Mouse (Mus musculus): Measurements from ENCODE around the gene Bckdhb. TPM values are rescaled to one million over a fixed set of nuclear protein-coding genes. Genes with fewer than 3 reads are reported as not detected.

Bckdhb gene
- total RNA-seq, 2 experiments from 2014 or later = 37.8 to 40.6 TPM

GRCm38 (mm10) chr9:84063617-84064016 lies 138.7 kb downstream of the Bckdhb start:
- no peak overlapping the region for H3K27ac ChIP-seq
- DNase-seq (ENCODE audit: low spot score in 2 of 2) = no peak
- TF ChIP-seq CTCF (conservative IDR thresholded peaks at IDR 0.05) = no peak

GRCm38 (mm10) chr9:84064113-84064512 lies 139.2 kb downstream of the Bckdhb start:
- DNase-seq (ENCODE audit: low spot score in 2 of 2) = no peak
- TF ChIP-seq CTCF (conservative IDR thresholded peaks at IDR 0.05) = no peak
- Histone ChIP-seq H3K4me3 (no peak overlapping the region), H3K27ac (no peak overlapping the region)

More at GRCm38 (mm10) chr9:84063617-84064016, 138.7 kb downstream of the Bckdhb start:
- H3K4me3 ChIP-seq = no peak overlapping the region

GRCm38 (mm10) chr9:84070247-84070646 lies 145.3 kb downstream of the Bckdhb start:
- H3K27ac ChIP-seq = no peak overlapping the region
- no peak; the same call in 1 of the 2 replicates for TF ChIP-seq CTCF (conservative IDR thresholded peaks at IDR 0.05)
- no peak overlapping the region for H3K4me3 ChIP-seq
- no peak for DNase-seq (ENCODE audit: low spot score in 2 of 2)

- Histone ChIP-seq H3K4me3 (no peak overlapping the region), H3K27ac (no peak overlapping the region)
- no peak for DNase-seq (ENCODE audit: low spot score in 2 of 2)
- no peak for TF ChIP-seq CTCF (conservative IDR thresholded peaks at IDR 0.05)
Measured at GRCm38 (mm10) chr9:84070740-84071139, 145.8 kb downstream of the Bckdhb start.

- DNase-seq (ENCODE audit: low spot score in 2 of 2) = no peak
- Histone ChIP-seq H3K27ac (no peak overlapping the region), H3K4me3 (no peak overlapping the region)
- no peak for TF ChIP-seq CTCF (conservative IDR thresholded peaks at IDR 0.05)
Measured at GRCm38 (mm10) chr9:84072534-84072933, 147.6 kb downstream of the Bckdhb start.

- Histone ChIP-seq H3K27ac (no peak overlapping the region), H3K4me3 (no peak overlapping the region)
- DNase-seq (ENCODE audit: low spot score in 2 of 2) = no peak
- TF ChIP-seq CTCF (conservative IDR thresholded peaks at IDR 0.05) = no peak
Measured at GRCm38 (mm10) chr9:84073237-84073636, 148.3 kb downstream of the Bckdhb start.

- DNase-seq (ENCODE audit: low spot score in 2 of 2) = no peak
- Histone ChIP-seq H3K27ac (no peak overlapping the region), H3K4me3 (no peak overlapping the region)
- TF ChIP-seq CTCF (conservative IDR thresholded peaks at IDR 0.05) = no peak
Measured at GRCm38 (mm10) chr9:84083551-84083950, 158.6 kb downstream of the Bckdhb start.

GRCm38 (mm10) chr9:84084686-84085085 lies 159.7 kb downstream of the Bckdhb start:
- TF ChIP-seq CTCF (conservative IDR thresholded peaks at IDR 0.05) = no peak; the same call in 1 of the 2 replicates
- H3K27ac ChIP-seq = no peak overlapping the region
- DNase-seq (ENCODE audit: low spot score in 2 of 2) = no peak
- H3K4me3 ChIP-seq = no peak overlapping the region

- H3K27ac ChIP-seq = no peak overlapping the region
- no peak for TF ChIP-seq CTCF (conservative IDR thresholded peaks at IDR 0.05)
- no peak overlapping the region for H3K4me3 ChIP-seq
- no peak for DNase-seq (ENCODE audit: low spot score in 2 of 2)
Measured at GRCm38 (mm10) chr9:84090316-84091063, 165.5 kb downstream of the Bckdhb start.

- TF ChIP-seq CTCF (conservative IDR thresholded peaks at IDR 0.05) = no peak
- Histone ChIP-seq H3K4me3 (no peak overlapping the region), H3K27ac (no peak overlapping the region)
- DNase-seq (ENCODE audit: low spot score in 2 of 2) = no peak
Measured at GRCm38 (mm10) chr9:84092994-84093393, 168.0 kb downstream of the Bckdhb start.

- DNase-seq (ENCODE audit: low spot score in 2 of 2) = no peak
- H3K4me3 ChIP-seq = no peak overlapping the region
- no peak overlapping the region for H3K27ac ChIP-seq
- TF ChIP-seq CTCF (conservative IDR thresholded peaks at IDR 0.05) = no peak
Measured at GRCm38 (mm10) chr9:84094111-84094510, 169.2 kb downstream of the Bckdhb start.

GRCm38 (mm10) chr9:84096484-84097015 lies 171.6 kb downstream of the Bckdhb start:
- H3K4me3 ChIP-seq = no peak overlapping the region

GRCm38 (mm10) chr9:84103344-84103743 lies 178.4 kb downstream of the Bckdhb start:
- no peak overlapping the region for H3K27ac ChIP-seq
- H3K4me3 ChIP-seq = no peak overlapping the region
- TF ChIP-seq CTCF (conservative IDR thresholded peaks at IDR 0.05) = no peak
- no peak for DNase-seq (ENCODE audit: low spot score in 2 of 2)

More at GRCm38 (mm10) chr9:84096484-84097015, 171.6 kb downstream of the Bckdhb start:
- DNase-seq (ENCODE audit: low spot score in 2 of 2) = no peak
- TF ChIP-seq CTCF (conservative IDR thresholded peaks at IDR 0.05) = no peak
- no peak overlapping the region for H3K27ac ChIP-seq

GRCm38 (mm10) chr9:84106438-84106837 lies 181.5 kb downstream of the Bckdhb start:
- no peak for DNase-seq (ENCODE audit: low spot score in 2 of 2)
- TF ChIP-seq CTCF (conservative IDR thresholded peaks at IDR 0.05) = no peak
- Histone ChIP-seq H3K4me3 (no peak overlapping the region), H3K27ac (no peak overlapping the region)
